Mouse (Mus musculus) urinary bladder, postnatal 0 days (tissue): Measurements from ENCODE around the gene 4930556J24Rik. TPM values are rescaled to one million over a fixed set of nuclear protein-coding genes. Genes with fewer than 3 reads are reported as not detected.

Source experiments
- polyA plus RNA-seq: library from polyadenylated mRNA; unstranded; fragments of >200 nt; fragmentation: Nextera tagmentation; extraction: Ambion mirVana; gene quantifications from 2 replicates; pipeline ENCODE4 v1.2.1, GENCODE M21; 2015

4930556J24Rik gene
- polyA plus RNA-seq = not detected in 2 replicates

GRCm38 (mm10) chr11:3976678-3977077 is at the start of gene 4930556J24Rik:
Gene 4930556J24Rik, minus strand, starts transcription at chr11:3976778.

GRCm38 (mm10) chr11:3983291-3983862 is 6.8 kb upstream of the 4930556J24Rik start, which contains the start of gene Gal3st1:
Gene Gal3st1, plus strand, starts transcription at chr11:3983636.

GRCm38 (mm10) chr11:3963610-3964415 is 12.8 kb downstream of the 4930556J24Rik start, which contains the start of gene Pes1:
Gene Pes1, plus strand, starts transcription at chr11:3963975.

GRCm38 (mm10) chr11:3931511-3932211 is 44.9 kb downstream of the 4930556J24Rik start, which contains the start of gene Tcn2:
Gene Tcn2, minus strand, starts transcription at chr11:3932159.

GRCm38 (mm10) chr11:3914109-3914840 is 62.3 kb downstream of the 4930556J24Rik start, which contains the start of gene Slc35e4:
Gene Slc35e4, minus strand, starts transcription at chr11:3914664.

GRCm38 (mm10) chr11:3894406-3895281 is 81.9 kb downstream of the 4930556J24Rik start, which contains the start of the genes 4921536K21Rik and Dusp18:
Gene 4921536K21Rik, minus strand, starts transcription at chr11:3895098.
Gene Dusp18, plus strand, starts transcription at chr11:3895240.

Other genes with a start within 250 kb of the 4930556J24Rik start
- gene Osbp2, start 112.9 kb downstream of the 4930556J24Rik start, polyA plus RNA-seq = 0.46 and 0.47 TPM in 2 replicates
- gene 4921536K21Rik, start 81.7 kb downstream of the 4930556J24Rik start, polyA plus RNA-seq = 0.13 and 0.33 TPM in 2 replicates
- gene Dusp18, start 81.5 kb downstream of the 4930556J24Rik start, polyA plus RNA-seq = 4.6 and 4.7 TPM in 2 replicates
- 11.1 and 12.5 TPM in 2 replicates for gene Slc35e4, start 62.1 kb downstream of the 4930556J24Rik start, polyA plus RNA-seq
- 41.8 and 57.9 TPM in 2 replicates for gene Tcn2, start 44.6 kb downstream of the 4930556J24Rik start, polyA plus RNA-seq
- 41.3 and 45.1 TPM in 2 replicates for gene Pes1, start 12.8 kb downstream of the 4930556J24Rik start, polyA plus RNA-seq
- 2.4 TPM in 2 replicates for gene Gal3st1, start 6.9 kb upstream of the 4930556J24Rik start, polyA plus RNA-seq
- gene Sec14l4, start 54.7 kb upstream of the 4930556J24Rik start, polyA plus RNA-seq = not detected in 2 replicates
- gene Sec14l3, start 88.1 kb upstream of the 4930556J24Rik start, polyA plus RNA-seq = not detected in 2 replicates
- gene Mtfp1, start 118.7 kb upstream of the 4930556J24Rik start, polyA plus RNA-seq = 2.1 and 3.4 TPM in 2 replicates
- 0.33 and 0.43 TPM in 2 replicates for gene Sec14l2, start 146.6 kb upstream of the 4930556J24Rik start, polyA plus RNA-seq
- gene Rnf215, start 158.4 kb upstream of the 4930556J24Rik start, polyA plus RNA-seq = 23.6 and 26.4 TPM in 2 replicates
- gene Ccdc157, start 183.5 kb upstream of the 4930556J24Rik start, polyA plus RNA-seq = 3.2 and 3.5 TPM in 2 replicates
- 15.5 and 20.5 TPM in 2 replicates for gene Sf3a1, start 183.6 kb upstream of the 4930556J24Rik start, polyA plus RNA-seq
- gene Tbc1d10a, start 210.0 kb upstream of the 4930556J24Rik start, polyA plus RNA-seq = 53.0 and 58.9 TPM in 2 replicates
- 16.8 and 18.0 TPM in 2 replicates for gene Castor1, start 241.4 kb upstream of the 4930556J24Rik start, polyA plus RNA-seq